Mouse (Mus musculus) CD4-positive naive resting alpha-beta T cell, adult 57 days (primary cell): ENCODE results near the gene Diaph2. TPM values are rescaled to one million over a fixed set of nuclear protein-coding genes. Genes with fewer than 3 reads are reported as not detected.

ENCODE experiments used
- total RNA-seq: library from RNA; stranded (reverse); gene quantifications from one replicate; pipeline ENCODE4 v1.2.4, GENCODE M21; 2023

The Diaph2 gene
- 32.4 TPM for total RNA-seq

GRCm38 (mm10) chrX:129749571-129750061, at the start of gene Diaph2:
Gene Diaph2, plus strand, starts transcription at chrX:129749742.

